Mouse (Mus musculus) hindbrain, embryonic 13.5 days (tissue): ENCODE data around the gene Rbms3. TPM values are rescaled to one million over a fixed set of nuclear protein-coding genes. Genes with fewer than 3 reads are reported as not detected.

Source experiments
- ATAC-seq: fragments of 200-750 bp; cut with Nextera tagmentation; 2 replicates; pipeline ENCODE4 v1.8.0; 2017; ENCODE audit warnings: moderate TSS enrichment; ENCODE audit not compliant: low FRiP score
- H3K27ac ChIP-seq: fragments of 300-500 bp; sonication (generic); 2 replicates; pipeline ENCODE4 v1.5.1; 2015; ENCODE audit warnings: inconsistent platforms, mild to moderate bottlenecking, moderate library complexity
- H3K27me3 ChIP-seq: fragments of 300-500 bp; sonication (generic); 2 replicates; pipeline ENCODE4 v1.6.1; 2015; ENCODE audit warnings: mild to moderate bottlenecking, inconsistent platforms
- H3K36me3 ChIP-seq: fragments of 300-500 bp; sonication (generic); 2 replicates; pipeline ENCODE4 v1.6.1; 2015; ENCODE audit warnings: mild to moderate bottlenecking, inconsistent platforms
- H3K4me1 ChIP-seq: fragments of 300-500 bp; sonication (generic); replicated peaks from 2 replicates; pipeline ENCODE4 v1.6.1; 2015; ENCODE audit warnings: inconsistent platforms
- H3K4me2 ChIP-seq: fragments of 300-500 bp; sonication (generic); 2 replicates; pipeline ENCODE4 v1.6.1; 2015; ENCODE audit warnings: inconsistent platforms, mild to moderate bottlenecking, moderate library complexity
- H3K4me3 ChIP-seq: fragments of 300-500 bp; sonication (generic); 2 replicates; pipeline ENCODE4 v1.5.1; 2015; ENCODE audit warnings: mild to moderate bottlenecking, inconsistent platforms
- H3K9ac ChIP-seq: fragments of 300-500 bp; sonication (generic); 2 replicates; pipeline ENCODE4 v1.6.1; 2015; ENCODE audit warnings: mild to moderate bottlenecking, inconsistent platforms
- H3K9me3 ChIP-seq: fragments of 300-500 bp; sonication (generic); 2 replicates; pipeline ENCODE4 v1.6.1; 2016; ENCODE audit warnings: inconsistent platforms
- WGBS: fragments of 180-500 bp; shearing (Covaris S2); methylation state at CpG from one replicate; pipeline ENCODE4 v1.1.7; 2015; 5-methylcytosine and 5-hydroxymethylcytosine counted together
- polyA plus RNA-seq: library from polyadenylated mRNA; unstranded; fragments of >200 nt; fragmentation: Nextera tagmentation; extraction: Ambion mirVana; gene quantifications from 2 replicates; pipeline ENCODE4 v1.2.1, GENCODE M21; 2015

Rbms3 gene
- polyA plus RNA-seq, 1 experiment from 2014 or later, result 73.7 TPM

DNA sequence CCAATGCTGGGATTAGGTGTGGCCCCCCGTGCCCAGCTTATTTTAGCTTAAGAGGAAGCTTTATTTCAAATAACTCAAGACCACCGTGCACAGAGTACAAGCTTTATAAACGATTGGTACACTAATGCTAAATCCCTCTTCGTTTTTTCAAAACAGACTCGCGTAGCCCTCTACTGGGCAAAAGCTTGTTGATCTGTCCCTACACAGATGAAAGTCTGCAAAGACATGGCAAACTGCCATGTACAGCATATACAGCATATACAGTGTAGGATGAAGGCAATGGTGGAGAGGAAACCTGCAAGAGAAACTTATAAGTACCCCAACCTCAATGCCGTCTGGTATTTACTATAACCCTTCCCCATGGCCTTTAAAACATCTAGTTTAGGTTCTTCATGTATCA lies 46.1 kb downstream of the Rbms3 start:
- H3K9ac ChIP-seq, result no peak overlapping the region
- ATAC-seq, result no peak

DNA sequence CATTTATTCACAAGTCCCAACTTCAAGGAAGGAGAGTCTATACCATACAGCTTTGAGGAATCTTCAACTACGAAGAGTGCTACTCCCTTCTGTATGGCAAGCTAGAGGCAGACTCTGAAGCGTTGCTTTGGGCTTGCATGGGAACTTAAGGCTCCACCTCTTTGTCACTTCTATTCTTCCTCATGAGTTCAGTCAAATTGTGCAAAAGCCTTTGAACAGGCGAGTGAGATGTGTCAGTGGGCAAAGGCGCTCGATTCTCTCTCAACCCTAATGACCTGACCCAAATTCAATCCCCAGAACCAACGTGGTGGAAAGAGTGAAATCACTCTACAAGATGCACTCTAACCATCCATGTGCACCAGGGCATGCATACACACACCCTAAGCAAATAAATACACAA lies 47.1 kb downstream of the Rbms3 start:
- Histone ChIP-seq H3K9me3 (no peaks in the 10 kb centered on the region), H3K27me3 (no peaks in the 10 kb centered on the region), H3K9ac (no peak overlapping the region), H3K4me2 (no peak overlapping the region), H3K27ac (no peak overlapping the region), H3K36me3 (no peaks in the 10 kb centered on the region), H3K4me1 (no peaks in the 10 kb centered on the region), H3K4me3 (no peak overlapping the region)
- no peak for ATAC-seq
- WGBS, result 77% methylated on average over 6 of the region's 6 CpGs

More for the DNA sequence above, 46.1 kb downstream of the Rbms3 start:
- no peaks in the 10 kb centered on the region for H3K9me3 ChIP-seq
- H3K36me3 ChIP-seq, result no peaks in the 10 kb centered on the region
- H3K27me3 ChIP-seq, result no peaks in the 10 kb centered on the region
- no peak overlapping the region for H3K27ac ChIP-seq
- H3K4me1 ChIP-seq, result no peaks in the 10 kb centered on the region
- no peak overlapping the region for H3K4me3 ChIP-seq
- 70% methylated on average over 7 of the region's 7 CpGs for WGBS
- no peak overlapping the region for H3K4me2 ChIP-seq

DNA sequence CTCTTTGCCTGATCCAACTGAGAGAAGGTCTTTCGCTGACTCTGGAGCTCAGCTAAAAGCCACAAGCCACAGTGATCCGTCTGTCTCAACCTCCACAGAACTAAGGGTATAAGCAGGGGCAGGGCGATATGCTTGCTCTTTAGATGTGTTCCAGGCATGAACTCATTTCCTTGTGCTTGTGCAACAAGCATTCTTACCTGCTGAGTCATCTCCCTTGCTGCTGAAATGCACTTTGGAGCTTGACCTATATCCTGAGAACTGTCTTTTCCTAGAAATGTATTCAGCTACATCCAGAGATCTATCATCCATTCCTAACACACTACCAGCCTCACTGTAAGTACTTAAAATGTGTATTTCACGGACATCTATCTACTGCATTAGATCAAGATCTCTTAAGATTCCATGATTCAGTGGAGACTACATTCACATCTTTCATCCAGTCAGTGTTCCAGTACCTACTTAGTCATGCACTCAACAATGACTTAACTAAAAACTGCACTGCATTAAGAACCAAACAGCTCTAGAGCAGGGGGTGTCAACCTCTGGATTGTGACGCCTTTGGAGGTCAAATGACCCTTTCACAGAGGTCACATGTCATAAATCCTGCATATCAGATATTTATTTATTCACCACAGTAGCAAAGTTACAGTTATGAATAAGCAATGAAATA lies 58.4 kb downstream of the Rbms3 start:
- no peaks in the 10 kb centered on the region for H3K27me3 ChIP-seq
- no peaks in the 10 kb centered on the region for H3K4me1 ChIP-seq
- ATAC-seq, result no peak
- WGBS, result 82% methylated on average over 5 of the region's 5 CpGs
- H3K9ac ChIP-seq, result no peak overlapping the region
- no peaks in the 10 kb centered on the region for H3K9me3 ChIP-seq
- H3K27ac ChIP-seq, result no peak overlapping the region
- no peak overlapping the region for H3K4me3 ChIP-seq
- H3K4me2 ChIP-seq, result no peak overlapping the region
- no peaks in the 10 kb centered on the region for H3K36me3 ChIP-seq

DNA sequence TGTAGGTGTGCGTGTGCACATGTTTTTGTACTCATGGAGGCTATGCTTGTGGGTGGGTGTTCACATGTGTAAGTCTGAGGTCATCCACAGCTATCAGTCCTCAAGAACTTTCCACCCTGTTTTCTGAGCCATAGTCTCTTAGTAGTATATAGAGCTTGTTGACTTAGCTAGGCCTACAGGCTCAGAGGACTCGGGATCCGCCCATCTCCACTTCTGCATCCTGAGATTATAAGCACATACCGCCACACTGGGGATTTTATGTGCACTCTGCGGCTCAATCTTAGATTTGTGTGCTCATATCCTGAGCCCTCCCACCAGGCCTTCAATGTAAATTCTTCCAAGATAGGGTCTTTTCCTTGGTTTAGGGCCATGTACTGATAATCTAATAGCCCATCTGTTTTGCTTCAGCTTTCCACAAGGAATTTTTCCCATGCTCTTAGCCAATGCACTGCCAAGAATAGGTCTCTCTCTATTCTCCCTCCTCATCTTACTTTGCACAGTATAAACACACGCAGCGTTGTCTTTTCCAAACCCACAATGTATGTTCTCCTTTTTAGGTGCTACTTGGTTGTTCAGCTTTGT lies 59.4 kb downstream of the Rbms3 start:
- no peaks in the 10 kb centered on the region for H3K4me1 ChIP-seq
- ATAC-seq, result no peak
- 96% methylated on average over 7 of the region's 7 CpGs for WGBS
- no peak overlapping the region for H3K4me2 ChIP-seq
- no peak overlapping the region for H3K4me3 ChIP-seq
- no peaks in the 10 kb centered on the region for H3K9me3 ChIP-seq
- no peaks in the 10 kb centered on the region for H3K36me3 ChIP-seq
- no peak overlapping the region for H3K27ac ChIP-seq
- H3K27me3 ChIP-seq, result no peaks in the 10 kb centered on the region
- no peak overlapping the region for H3K9ac ChIP-seq

DNA sequence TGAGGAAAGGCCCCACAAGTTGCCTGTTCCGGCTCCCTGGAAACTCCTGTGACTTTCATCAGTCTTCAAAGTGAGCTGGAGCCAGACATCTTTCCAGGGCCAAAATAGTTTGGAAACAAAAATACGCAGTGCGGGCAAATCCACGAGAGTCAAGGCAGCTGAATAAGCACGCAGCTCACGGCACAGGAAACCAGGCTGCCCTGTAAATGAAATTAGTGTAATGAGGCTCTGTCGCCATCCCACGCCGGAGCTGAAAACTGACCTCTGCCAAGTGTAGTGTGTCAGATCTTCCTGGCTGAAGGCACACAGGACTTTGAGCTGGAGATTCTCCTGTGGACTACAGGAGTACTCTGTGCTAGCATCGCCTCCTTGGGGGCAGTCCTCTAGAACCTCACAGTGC lies 63.4 kb downstream of the Rbms3 start:
- WGBS, result 79% methylated on average over 10 of the region's 10 CpGs
- H3K9ac ChIP-seq, result no peak overlapping the region

DNA sequence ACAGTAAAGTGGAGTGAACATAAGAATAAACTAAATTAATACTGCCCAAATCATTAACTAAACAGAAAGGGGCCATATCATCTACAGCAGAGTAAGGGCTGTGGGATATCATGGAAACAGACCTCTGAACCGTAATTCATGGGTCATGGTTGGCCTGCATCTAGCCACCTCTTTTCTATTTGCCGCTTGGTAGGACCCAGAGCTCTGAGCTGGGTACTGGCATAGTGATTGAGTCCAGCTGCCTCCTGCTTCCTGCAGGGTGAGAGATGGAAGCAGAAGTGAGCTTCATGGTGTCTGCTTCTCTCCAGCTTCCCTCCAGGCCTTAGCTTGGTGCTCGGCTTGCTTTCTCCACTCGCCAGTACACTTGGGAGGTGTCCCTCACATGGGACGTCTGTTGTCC lies 71.2 kb downstream of the Rbms3 start:
- ATAC-seq, result no peak
- Histone ChIP-seq H3K4me2 (no peak overlapping the region), H3K9ac (no peak overlapping the region), H3K9me3 (no peaks in the 10 kb centered on the region), H3K27me3 (no peaks in the 10 kb centered on the region), H3K36me3 (no peaks in the 10 kb centered on the region), H3K4me1 (no peaks in the 10 kb centered on the region), H3K4me3 (no peak overlapping the region), H3K27ac (no peak overlapping the region)
- 87% methylated on average over 5 of the region's 5 CpGs for WGBS

More for the DNA sequence above, 63.4 kb downstream of the Rbms3 start:
- no peak overlapping the region for H3K27ac ChIP-seq
- no peaks in the 10 kb centered on the region for H3K9me3 ChIP-seq
- H3K4me1 ChIP-seq, result no peaks in the 10 kb centered on the region
- no peak overlapping the region for H3K4me3 ChIP-seq
- no peaks in the 10 kb centered on the region for H3K36me3 ChIP-seq
- H3K4me2 ChIP-seq, result no peak overlapping the region
- H3K27me3 ChIP-seq, result no peaks in the 10 kb centered on the region
- ATAC-seq, result no peak

DNA sequence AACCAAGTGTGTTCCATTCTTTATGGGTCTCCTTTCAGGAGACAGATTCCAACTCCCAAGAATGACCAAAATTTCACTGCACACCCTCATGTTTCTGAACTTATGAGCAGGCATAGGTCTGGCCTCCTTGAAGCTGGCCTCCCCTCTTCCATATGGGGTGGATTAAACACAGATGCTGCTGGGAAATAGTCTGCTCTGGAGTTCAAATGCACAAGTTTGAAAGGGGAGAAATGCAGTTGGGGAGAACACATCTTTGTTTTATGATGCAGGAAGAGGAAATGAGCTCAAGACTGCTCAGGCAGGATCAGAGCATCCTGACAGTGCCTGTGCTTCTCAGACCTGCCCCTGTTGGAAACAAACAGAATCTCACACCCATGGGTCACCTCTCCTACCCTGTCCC lies 75.4 kb downstream of the Rbms3 start:
- ATAC-seq, result no peak
- Histone ChIP-seq H3K4me1 (no peaks in the 10 kb centered on the region), H3K36me3 (no peaks in the 10 kb centered on the region), H3K9me3 (no peaks in the 10 kb centered on the region), H3K9ac (no peak overlapping the region), H3K27me3 (no peaks in the 10 kb centered on the region), H3K27ac (no peak overlapping the region), H3K4me2 (no peak overlapping the region), H3K4me3 (no peak overlapping the region)

DNA sequence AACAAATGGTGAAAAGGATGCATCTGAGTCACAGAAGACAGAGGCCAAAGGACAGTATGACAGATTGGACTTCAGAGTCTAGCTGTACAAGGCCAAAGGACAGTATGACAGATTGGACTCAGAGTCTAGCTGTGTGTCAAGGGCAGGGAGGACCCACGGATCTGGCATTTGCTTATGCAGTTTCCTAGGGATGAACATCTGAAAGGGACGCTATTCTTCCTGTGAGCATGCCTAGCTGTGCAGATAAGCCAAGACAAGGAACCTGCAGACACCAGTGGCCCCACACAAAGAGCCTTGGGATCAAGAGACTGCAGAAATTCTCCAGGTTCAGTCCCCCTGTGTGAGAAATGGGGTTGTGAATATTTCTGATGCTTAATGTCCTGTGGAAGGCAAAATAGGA lies 100.4 kb downstream of the Rbms3 start:
- H3K4me3 ChIP-seq, result no peak overlapping the region
- no peak overlapping the region for H3K4me2 ChIP-seq
- H3K9ac ChIP-seq, result no peak overlapping the region
- 80% methylated on average over 2 of the region's 2 CpGs for whole genome bisulfite sequencing
- H3K27ac ChIP-seq, result no peak overlapping the region
- H3K9me3 ChIP-seq, result no peaks in the 10 kb centered on the region
- H3K36me3 ChIP-seq, result no peaks in the 10 kb centered on the region
- ATAC-seq, result no peak
- no peaks in the 10 kb centered on the region for H3K4me1 ChIP-seq
- no peaks in the 10 kb centered on the region for H3K27me3 ChIP-seq

DNA sequence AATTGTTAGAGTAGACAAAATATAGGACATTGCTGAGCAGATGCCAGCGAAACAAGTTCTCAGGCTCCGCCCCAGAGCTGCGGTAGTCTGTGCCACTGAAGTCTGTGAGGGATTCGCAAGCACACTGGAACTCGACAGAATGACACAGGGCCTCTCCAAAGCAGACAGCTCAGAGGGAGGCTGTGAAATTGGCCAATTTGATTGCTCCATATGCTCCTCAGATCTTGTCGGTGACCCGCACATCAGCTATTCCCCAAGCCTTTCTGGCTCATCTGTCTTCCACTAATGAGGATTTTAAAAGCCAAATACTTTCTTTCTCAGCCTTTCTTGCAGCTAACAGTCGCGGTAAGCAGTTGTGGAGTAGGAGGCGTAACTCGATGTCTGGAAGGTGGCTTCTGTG lies 120.8 kb downstream of the Rbms3 start:
- Histone ChIP-seq H3K27ac (no peak overlapping the region; the same call in 1 of the 2 replicates), H3K9me3 (no peaks in the 10 kb centered on the region), H3K9ac (no peak overlapping the region), H3K4me1 (peaks cover 6% of the 10 kb centered on the region), H3K27me3 (no peaks in the 10 kb centered on the region), H3K4me3 (no peak overlapping the region), H3K4me2 (no peak overlapping the region), H3K36me3 (no peaks in the 10 kb centered on the region)
- 54% methylated on average over 11 of the region's 11 CpGs for WGBS
- 0 out of 2 replicates have a peak, but pooled peaks have one; percentile 32 for ATAC-seq

DNA sequence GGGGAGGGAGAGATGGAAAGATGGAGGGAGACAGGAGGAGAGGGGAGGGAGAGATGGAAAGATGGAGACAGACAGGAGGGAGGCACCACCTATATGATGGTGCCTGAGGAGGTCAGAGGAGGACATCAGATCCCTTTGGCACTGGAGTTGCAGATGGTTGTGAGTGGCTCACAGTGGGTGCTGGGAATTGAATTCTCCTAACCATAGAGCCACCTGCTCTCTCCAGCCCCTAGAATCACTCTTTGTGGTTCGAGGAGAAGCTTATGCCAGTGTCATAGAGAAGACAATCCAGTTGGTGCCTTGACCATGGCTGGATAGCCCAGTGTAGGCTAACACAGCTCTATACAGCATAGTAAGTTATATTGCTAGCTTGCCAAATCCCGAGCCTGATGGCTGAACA lies 137.8 kb downstream of the Rbms3 start:
- no peak overlapping the region for H3K27ac ChIP-seq
- H3K9me3 ChIP-seq, result no peaks in the 10 kb centered on the region
- H3K27me3 ChIP-seq, result no peaks in the 10 kb centered on the region
- H3K36me3 ChIP-seq, result no peaks in the 10 kb centered on the region
- ATAC-seq, result no peak
- 72% methylated on average over 2 of the region's 2 CpGs for WGBS
- H3K4me3 ChIP-seq, result no peak overlapping the region
- no peak overlapping the region for H3K4me2 ChIP-seq
- no peak overlapping the region for H3K9ac ChIP-seq
- H3K4me1 ChIP-seq, result no peaks in the 10 kb centered on the region

DNA sequence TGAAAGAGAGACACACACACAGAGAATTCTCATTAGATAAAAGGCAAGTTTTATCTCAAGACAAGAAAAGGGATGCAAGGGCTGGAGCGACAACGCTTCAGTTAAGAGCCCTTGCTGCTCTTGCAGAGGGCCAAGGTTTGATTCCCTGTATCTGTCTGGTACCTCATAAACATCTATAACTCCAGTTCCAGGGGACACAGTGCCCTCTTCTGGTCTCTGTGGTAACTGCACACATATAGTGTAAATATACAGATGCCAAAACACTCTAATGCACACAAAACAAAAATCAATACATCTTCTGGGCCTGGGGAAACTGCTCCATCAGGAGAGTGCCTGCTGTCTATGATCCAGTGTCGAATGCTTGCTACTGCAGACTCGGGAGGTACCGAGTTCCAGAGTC lies 145.3 kb downstream of the Rbms3 start:
- 98% methylated on average over 5 of the region's 5 CpGs for whole genome bisulfite sequencing
- no peak overlapping the region for H3K4me3 ChIP-seq
- H3K4me2 ChIP-seq, result no peak overlapping the region
- no peaks in the 10 kb centered on the region for H3K36me3 ChIP-seq
- no peaks in the 10 kb centered on the region for H3K27me3 ChIP-seq
- H3K4me1 ChIP-seq, result no peaks in the 10 kb centered on the region
- no peaks in the 10 kb centered on the region for H3K9me3 ChIP-seq
- no peak overlapping the region for H3K9ac ChIP-seq
- ATAC-seq, result no peak
- H3K27ac ChIP-seq, result no peak overlapping the region

DNA sequence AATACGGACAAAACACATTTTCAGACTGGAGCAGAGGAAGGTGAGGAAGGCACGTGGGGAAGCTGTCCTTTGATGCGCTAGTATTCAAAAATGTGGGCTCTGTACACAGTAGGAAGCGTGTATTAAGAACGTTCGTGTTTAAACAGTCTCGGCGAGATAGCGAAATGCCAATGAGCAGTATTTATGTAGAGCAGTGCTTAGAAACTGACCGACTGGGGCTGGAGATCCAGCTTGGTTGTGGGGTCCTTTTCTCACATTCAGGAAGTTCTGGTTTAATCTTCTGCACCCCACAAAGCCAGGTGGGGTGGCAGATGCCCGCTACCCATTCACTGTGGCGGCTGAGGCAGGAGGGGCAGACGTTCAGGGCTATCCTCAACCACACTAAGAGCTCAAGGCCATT lies 153.0 kb downstream of the Rbms3 start:
- 84% methylated on average over 13 of the region's 13 CpGs for WGBS
- H3K4me3 ChIP-seq, result no peak overlapping the region
- no peaks in the 10 kb centered on the region for H3K4me1 ChIP-seq
- H3K9me3 ChIP-seq, result no peaks in the 10 kb centered on the region
- no peaks in the 10 kb centered on the region for H3K27me3 ChIP-seq
- no peak overlapping the region for H3K27ac ChIP-seq
- no peak overlapping the region for H3K9ac ChIP-seq
- ATAC-seq, result no peak
- no peaks in the 10 kb centered on the region for H3K36me3 ChIP-seq
- no peak overlapping the region for H3K4me2 ChIP-seq

DNA sequence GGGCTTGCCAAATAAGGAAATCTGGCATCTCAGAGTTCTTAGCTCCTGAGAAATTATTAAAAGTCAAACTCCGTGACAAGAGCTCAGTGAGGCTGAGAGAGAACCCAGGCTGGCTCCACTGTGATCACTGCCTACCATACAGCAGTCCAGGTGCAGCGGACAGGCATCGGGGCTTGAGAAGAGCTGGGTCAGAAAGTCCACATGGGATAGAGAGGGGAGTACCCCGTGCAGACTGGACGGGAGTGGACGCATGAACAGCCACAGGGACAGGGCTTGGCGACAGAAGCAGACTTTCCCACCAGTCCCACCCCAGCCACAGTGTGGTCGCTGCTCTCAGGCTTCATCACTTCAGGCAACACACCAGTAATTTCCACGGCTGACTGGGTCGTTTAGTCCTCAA lies 176.9 kb downstream of the Rbms3 start:
- WGBS, result 75% methylated on average over 10 of the region's 10 CpGs

More for the DNA sequence above, 176.9 kb downstream of the Rbms3 start:
- no peak overlapping the region for H3K4me2 ChIP-seq
- no peak overlapping the region for H3K4me3 ChIP-seq
- H3K9me3 ChIP-seq, result no peaks in the 10 kb centered on the region
- H3K9ac ChIP-seq, result no peak overlapping the region
- no peaks in the 10 kb centered on the region for H3K36me3 ChIP-seq
- H3K27ac ChIP-seq, result no peak overlapping the region
- H3K4me1 ChIP-seq, result no peaks in the 10 kb centered on the region; the same call in 1 of the 2 replicates
- ATAC-seq, result no peak
- no peaks in the 10 kb centered on the region for H3K27me3 ChIP-seq
